Mouse (Mus musculus) stomach, embryonic 16.5 days (tissue): Measurements from ENCODE around the gene Otp. TPM values are rescaled to one million over a fixed set of nuclear protein-coding genes. Genes with fewer than 3 reads are reported as not detected.

Source experiments
- ATAC-seq: fragments of 200-750 bp; cut with Nextera tagmentation; 2 replicates; pipeline ENCODE4 v1.8.0; 2017; ENCODE audit warnings: moderate number of reproducible peaks, moderate TSS enrichment; ENCODE audit not compliant: insufficient read depth, low FRiP score
- H3K27ac ChIP-seq: fragments of 300-500 bp; sonication (generic); 2 replicates; pipeline ENCODE4 v1.5.1; 2014; ENCODE audit warnings: low read length
- H3K27me3 ChIP-seq: fragments of 300-500 bp; sonication (generic); 2 replicates; pipeline ENCODE4 v1.6.1; 2014; ENCODE audit warnings: low read length, control low read depth, mixed read lengths; ENCODE audit not compliant: control insufficient read depth, insufficient read depth
- H3K36me3 ChIP-seq: fragments of 300-500 bp; sonication (generic); 2 replicates; pipeline ENCODE4 v1.6.1; 2014; ENCODE audit warnings: low read length; ENCODE audit not compliant: control insufficient read depth, insufficient read depth
- H3K4me1 ChIP-seq: fragments of 300-500 bp; sonication (generic); 2 replicates; pipeline ENCODE4 v1.6.1; 2014; ENCODE audit warnings: low read length, control low read depth, mixed read lengths; ENCODE audit not compliant: control insufficient read depth, insufficient read depth
- H3K4me2 ChIP-seq: fragments of 300-500 bp; sonication (generic); 2 replicates; pipeline ENCODE4 v1.6.1; 2014; ENCODE audit warnings: low read depth, low read length, mixed read lengths
- H3K4me3 ChIP-seq: fragments of 300-500 bp; sonication (generic); replicated peaks from 2 replicates; pipeline ENCODE4 v1.5.1; 2014; ENCODE audit warnings: mild to moderate bottlenecking, low read length
- H3K9ac ChIP-seq: fragments of 300-500 bp; sonication (generic); 2 replicates; pipeline ENCODE4 v1.6.1; 2014; ENCODE audit warnings: low read length
- H3K9me3 ChIP-seq: fragments of 300-500 bp; sonication (generic); replicated peaks from 2 replicates; pipeline ENCODE4 v1.6.1; 2016; ENCODE audit warnings: low read length, control low read depth; ENCODE audit not compliant: control insufficient read depth
- WGBS: fragments of 180-500 bp; shearing (Covaris S2); extraction: QIAGEN DNeasy Blood & Tissue Kit; methylation state at CpG from one replicate; pipeline ENCODE4 v1.1.7; 2014; 5-methylcytosine and 5-hydroxymethylcytosine counted together
- polyA plus RNA-seq: library from polyadenylated mRNA; unstranded; fragments of >200 nt; fragmentation: Nextera tagmentation; extraction: Ambion mirVana; gene quantifications from 2 replicates; pipeline ENCODE4 v1.2.1, GENCODE M21; 2015

Otp gene
- polyA plus RNA-seq, 1 experiment from 2014 or later: not detected

DNA sequence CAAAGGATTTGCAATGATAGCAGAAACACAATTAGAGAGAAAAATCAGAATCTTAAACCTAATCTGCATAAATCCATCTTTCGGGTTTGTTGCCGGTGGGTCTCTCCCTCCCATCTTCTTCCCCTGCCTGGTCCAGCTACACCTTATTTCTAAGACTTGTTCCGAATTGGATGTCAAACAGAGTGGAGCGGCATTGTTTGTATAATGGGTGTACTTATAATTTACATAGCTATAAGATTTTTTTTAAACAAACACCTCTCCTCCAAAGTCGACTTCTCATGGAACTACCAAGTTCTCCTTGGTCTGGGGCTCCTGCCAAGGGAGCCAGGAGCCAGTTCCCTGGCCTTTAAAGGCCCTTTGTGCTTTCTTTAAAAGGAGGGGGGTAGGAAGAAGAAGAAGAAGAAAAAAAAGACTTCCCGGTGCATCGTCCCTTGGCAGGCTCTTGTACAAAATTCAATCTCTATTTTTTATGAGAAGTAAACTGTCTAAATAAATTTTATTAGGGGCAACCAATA lies 3.5 kb upstream of the Otp start:
- Histone ChIP-seq H3K27ac (no peak overlapping the region), H3K9ac (no peak overlapping the region), H3K36me3 (no peaks in the 10 kb centered on the region), H3K4me3 (no peak overlapping the region), H3K4me2 (no peak overlapping the region), H3K4me1 (peaks cover 7% of the 10 kb centered on the region; the same call in 1 of the 2 replicates), H3K9me3 (no peaks in the 10 kb centered on the region), H3K27me3 (peaks cover 81% of the 10 kb centered on the region)
- 2% methylated on average over 7 of the region's 7 CpGs for WGBS
- ATAC-seq: no peak

DNA sequence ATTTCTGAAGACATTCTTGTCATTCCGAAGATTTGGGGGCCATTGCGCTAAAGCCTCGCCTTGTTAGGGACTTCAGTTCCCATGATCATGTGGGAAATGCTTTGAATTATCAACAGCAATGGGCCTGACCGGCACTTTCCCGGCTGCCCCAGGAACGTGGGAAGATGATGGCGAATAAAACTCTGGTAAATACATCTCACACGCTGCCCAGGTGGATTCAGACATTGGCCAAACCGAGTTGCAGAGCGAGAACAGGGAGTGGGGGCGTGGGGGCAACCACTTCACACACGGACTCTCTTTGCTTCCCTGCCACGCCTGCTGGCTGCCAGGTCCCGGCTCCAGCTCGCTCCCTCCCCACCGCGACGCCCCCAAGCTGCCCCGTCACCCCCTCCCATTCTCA lies 3.0 kb upstream of the Otp start:
- Histone ChIP-seq H3K4me3 (no peak overlapping the region), H3K27me3 (peaks cover 81% of the 10 kb centered on the region)

DNA sequence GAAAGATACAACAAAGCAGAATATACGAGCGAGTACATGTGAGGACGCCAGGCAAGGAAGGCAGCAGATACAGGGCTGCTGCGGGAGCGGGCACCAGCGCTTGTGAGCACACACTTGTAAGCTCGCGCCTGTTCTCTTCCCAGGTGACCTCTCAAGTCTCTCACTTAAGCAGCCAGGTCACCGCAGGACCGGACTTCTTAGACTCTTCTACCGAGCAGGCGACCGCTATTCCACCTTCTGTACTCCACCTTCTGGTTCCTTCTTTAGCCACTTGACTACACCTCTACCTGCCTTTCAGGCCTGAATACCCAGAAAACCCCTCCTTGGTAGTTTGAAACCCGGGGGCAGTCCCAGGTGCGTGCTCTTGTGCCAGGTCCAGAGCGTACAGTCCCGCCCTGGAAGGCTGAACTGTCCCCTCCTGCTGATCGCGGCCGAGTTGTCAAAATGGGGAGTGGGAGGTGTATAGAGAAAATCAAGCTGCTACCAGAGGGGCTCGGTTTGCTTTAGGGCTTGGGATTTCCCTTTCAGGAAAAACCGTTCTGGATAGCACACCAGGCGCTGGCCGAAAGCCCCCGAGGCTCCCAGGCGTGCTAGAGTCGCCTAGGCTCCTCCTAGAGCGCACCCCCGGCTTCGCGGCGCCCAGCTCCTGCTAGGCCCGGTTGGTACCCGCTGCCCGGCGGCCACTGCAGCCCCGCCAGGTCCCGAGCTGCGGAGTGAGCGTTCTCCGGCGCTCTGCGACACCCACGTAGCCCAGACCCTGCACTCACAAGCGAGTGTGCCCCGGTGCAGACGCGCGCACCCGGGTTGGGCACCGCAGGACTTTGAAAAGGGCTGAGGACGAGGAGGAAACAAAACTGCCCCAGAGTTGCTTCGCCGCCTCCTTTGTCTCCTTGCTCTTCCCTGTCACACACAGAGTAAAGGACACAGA lies 2.0 kb upstream of the Otp start:
- Histone ChIP-seq H3K4me1 (peaks cover 6% of the 10 kb centered on the region; the same call in 1 of the 2 replicates), H3K27me3 (peaks cover 81% of the 10 kb centered on the region), H3K9ac (no peak overlapping the region), H3K4me3 (0 out of 2 replicates have a peak overlapping the region, but pooled peaks have one; percentile 6), H3K9me3 (no peaks in the 10 kb centered on the region), H3K4me2 (no peak overlapping the region), H3K36me3 (no peaks in the 10 kb centered on the region), H3K27ac (no peak overlapping the region)
- under 1% methylated on average over 54 of the region's 54 CpGs for WGBS
- ATAC-seq: no peak

More for the DNA sequence above, 3.0 kb upstream of the Otp start:
- Histone ChIP-seq H3K9ac (no peak overlapping the region), H3K4me2 (no peak overlapping the region), H3K27ac (no peak overlapping the region), H3K4me1 (peaks cover 7% of the 10 kb centered on the region; the same call in 1 of the 2 replicates), H3K9me3 (no peaks in the 10 kb centered on the region), H3K36me3 (no peaks in the 10 kb centered on the region)
- WGBS: 1% methylated on average over 19 of the region's 19 CpGs
- no peak for ATAC-seq

DNA sequence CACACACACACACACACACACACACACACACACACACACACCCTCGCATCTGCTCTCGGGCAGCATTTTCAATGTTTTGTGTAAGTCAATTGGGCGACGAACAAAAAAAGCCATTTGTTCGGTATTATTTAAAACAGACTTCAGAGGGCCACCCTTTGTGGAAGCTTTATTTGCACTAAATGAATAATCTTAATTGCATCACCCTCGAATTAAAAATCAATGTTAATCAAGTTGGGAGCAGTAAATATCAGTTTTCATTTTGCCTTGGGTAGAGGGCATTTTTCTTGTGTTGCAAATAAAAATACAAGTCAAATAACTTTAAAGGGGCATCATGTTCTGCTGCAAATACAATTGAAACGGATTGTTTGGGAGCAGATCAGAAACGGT lies 1.4 kb upstream of the Otp start:
- H3K27me3 ChIP-seq: peaks cover 76% of the 10 kb centered on the region
- H3K4me2 ChIP-seq: no peak overlapping the region
- no peak overlapping the region for H3K9ac ChIP-seq
- no peaks in the 10 kb centered on the region for H3K36me3 ChIP-seq
- no peak for ATAC-seq
- WGBS: 3% methylated on average over 8 of the region's 8 CpGs
- no peak overlapping the region for H3K4me3 ChIP-seq
- no peaks in the 10 kb centered on the region for H3K9me3 ChIP-seq
- H3K4me1 ChIP-seq: no peaks in the 10 kb centered on the region
- no peak overlapping the region for H3K27ac ChIP-seq

DNA sequence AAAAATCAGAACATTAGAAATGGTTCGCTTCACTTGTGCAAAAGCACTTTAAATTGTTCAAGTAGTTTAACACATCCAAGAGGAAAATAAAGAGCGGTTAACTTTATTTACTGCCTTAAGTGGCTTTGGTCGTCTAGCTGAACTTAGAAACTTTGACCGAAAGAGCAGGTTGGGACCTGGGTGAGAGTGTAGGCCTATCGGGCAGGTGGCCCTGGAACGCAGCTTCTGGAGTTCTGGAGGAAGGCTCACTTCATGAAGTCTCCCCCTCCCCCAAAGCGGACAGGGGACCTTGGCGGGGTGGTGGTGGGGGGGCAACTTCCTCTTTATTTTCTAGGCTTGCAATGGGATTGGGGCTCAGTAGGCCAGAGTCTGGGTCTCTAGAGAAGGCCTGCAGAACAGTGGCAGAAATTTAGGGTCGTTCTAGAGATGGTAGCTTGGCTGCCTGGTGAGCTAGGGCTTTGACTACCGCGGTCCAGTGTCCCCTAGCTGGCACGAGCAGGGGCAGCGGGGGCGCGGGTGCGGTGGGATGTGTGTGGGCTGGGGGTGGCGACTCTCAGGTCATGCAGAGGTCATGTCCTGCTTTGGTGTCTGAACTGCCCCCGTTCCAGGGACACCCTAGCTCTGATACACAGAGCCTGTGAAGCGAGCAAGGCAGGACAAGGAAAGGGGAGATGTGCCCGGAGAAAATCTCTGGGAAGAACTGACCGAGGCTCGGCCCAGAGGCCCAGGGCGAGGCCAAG lies 576 bp upstream of the Otp start:
- no peaks in the 10 kb centered on the region for H3K36me3 ChIP-seq
- WGBS: 3% methylated on average over 22 of the region's 23 CpGs
- no peak overlapping the region for H3K4me2 ChIP-seq
- H3K9me3 ChIP-seq: no peaks in the 10 kb centered on the region
- peaks cover 70% of the 10 kb centered on the region for H3K27me3 ChIP-seq
- H3K27ac ChIP-seq: no peak overlapping the region
- H3K4me1 ChIP-seq: no peaks in the 10 kb centered on the region
- H3K4me3 ChIP-seq: no peak overlapping the region
- no peak overlapping the region for H3K9ac ChIP-seq
- no peak for ATAC-seq

DNA sequence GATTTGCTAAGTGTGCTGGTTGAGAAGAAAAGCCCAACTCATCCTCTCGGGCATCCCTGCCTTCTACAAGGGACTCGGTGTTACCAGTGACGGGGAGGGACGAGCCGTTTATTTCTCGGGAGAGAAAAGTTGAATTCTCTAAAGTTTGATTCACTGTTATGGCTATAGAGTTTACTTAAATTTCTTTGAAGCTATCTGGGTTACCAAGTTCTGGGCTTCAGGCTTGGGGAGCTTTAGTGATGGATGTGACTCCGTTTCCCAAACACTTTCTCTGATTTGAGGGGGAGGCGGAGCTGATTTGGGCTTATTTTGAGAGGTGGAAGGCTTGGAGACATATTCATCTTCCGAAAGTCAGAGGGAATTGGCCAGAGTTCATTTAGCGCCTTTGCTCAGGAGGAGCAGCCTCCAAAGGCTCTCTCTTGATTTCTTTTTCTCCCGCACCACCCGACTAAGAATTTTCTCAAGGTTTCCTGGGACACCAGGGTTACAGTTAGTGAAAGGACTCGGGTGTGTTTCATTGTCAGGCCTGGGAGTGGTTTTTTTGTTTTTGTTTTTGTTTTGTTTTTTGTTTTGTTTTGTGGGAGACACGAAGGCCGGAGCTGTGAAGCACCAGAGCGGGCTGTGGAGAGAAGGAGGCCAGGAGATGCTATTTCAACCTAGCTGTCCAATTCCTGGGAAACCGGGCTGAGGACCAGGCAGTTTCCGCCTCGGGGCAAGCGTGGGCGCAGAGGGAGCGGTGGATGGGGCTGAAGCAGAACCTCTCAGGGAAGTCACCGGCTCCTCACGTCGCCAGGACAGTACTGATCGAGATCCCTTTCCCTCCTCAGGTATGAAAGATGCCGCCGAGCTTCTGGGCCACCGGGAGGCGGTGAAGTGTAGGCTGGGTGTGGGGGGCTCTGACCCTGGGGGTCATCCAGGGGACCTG lies 1.1 kb downstream of the Otp start:
- Histone ChIP-seq H3K9me3 (no peaks in the 10 kb centered on the region), H3K27ac (no peak overlapping the region), H3K9ac (no peak overlapping the region), H3K4me3 (no peak overlapping the region), H3K27me3 (peaks cover 73% of the 10 kb centered on the region), H3K36me3 (no peaks in the 10 kb centered on the region), H3K4me1 (no peaks in the 10 kb centered on the region), H3K4me2 (no peak overlapping the region)
- 3% methylated on average over 30 of the region's 30 CpGs for WGBS
- ATAC-seq: no peak

DNA sequence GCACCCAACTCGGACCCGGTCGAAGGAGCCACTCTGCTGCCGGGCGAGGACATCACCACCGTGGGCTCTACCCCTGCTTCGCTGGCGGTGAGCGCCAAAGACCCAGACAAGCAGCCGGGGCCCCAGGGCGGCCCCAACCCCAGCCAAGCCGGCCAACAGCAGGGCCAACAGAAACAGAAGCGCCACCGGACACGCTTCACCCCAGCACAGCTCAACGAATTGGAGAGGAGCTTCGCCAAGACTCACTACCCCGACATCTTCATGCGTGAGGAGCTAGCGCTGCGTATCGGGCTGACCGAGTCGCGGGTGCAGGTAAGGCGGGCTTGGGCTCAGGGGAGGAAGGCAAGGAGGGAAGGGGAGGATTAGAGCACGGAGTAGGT lies 1.8 kb downstream of the Otp start:
- Histone ChIP-seq H3K4me2 (no peak overlapping the region), H3K4me1 (no peaks in the 10 kb centered on the region), H3K9ac (no peak overlapping the region), H3K27ac (no peak overlapping the region), H3K27me3 (peaks cover 70% of the 10 kb centered on the region), H3K9me3 (no peaks in the 10 kb centered on the region), H3K36me3 (no peaks in the 10 kb centered on the region), H3K4me3 (no peak overlapping the region)
- no peak for ATAC-seq
- 1% methylated on average over 27 of the region's 27 CpGs for WGBS

DNA sequence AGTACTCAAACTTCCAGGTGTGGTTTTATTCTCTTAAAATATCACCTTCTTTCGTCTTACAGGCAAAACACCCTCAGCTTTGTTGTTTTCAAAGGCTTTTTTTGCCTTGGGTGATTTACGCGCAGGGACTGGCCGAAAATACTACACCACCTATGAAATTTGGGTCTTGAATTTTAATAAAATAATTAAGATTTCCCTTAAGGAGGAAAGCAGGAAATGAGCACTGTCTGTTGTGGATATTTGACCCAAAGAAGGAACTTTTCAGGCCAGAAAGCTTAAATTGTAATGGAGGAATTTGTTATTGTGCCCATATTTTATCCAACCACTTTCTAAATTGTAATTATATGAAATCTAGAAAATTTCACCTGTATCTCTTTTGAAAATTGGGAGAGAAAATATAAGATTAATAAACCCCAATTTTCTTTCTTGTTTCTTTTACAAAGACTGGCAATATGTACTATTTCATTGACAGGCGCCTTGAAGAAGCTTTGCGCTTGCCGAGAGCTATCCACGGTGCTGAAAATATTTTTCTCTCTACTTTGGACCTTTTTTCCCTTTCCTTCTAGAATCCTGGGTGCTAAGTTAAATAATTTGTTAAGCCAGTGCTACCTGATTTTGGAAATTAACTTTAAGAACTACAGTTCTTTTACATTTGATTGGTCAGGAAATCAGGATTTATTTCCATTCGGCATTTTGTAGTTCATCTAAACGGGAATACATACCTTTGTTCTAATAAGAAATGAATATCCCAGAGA lies 2.8 kb downstream of the Otp start:
- Histone ChIP-seq H3K4me3 (no peak overlapping the region), H3K27me3 (peaks cover 70% of the 10 kb centered on the region), H3K9ac (no peak overlapping the region), H3K9me3 (no peaks in the 10 kb centered on the region), H3K4me1 (peaks cover 5% of the 10 kb centered on the region), H3K4me2 (no peak overlapping the region), H3K36me3 (no peaks in the 10 kb centered on the region), H3K27ac (no peak overlapping the region)
- ATAC-seq: no peak
- WGBS: 14% methylated on average over 10 of the region's 10 CpGs
